Mouse (Mus musculus) G1E (cell line): ENCODE measurements around the gene 6030458C11Rik. TPM values are rescaled to one million over a fixed set of nuclear protein-coding genes. Genes with fewer than 3 reads are reported as not detected.

Source experiments
- ATAC-seq: 2 replicates; pipeline ENCODE4 v1.8.0; 2016; ENCODE audit warnings: mild to moderate bottlenecking; ENCODE audit not compliant: insufficient number of reproducible peaks, poor library complexity, low FRiP score, severe bottlenecking; ENCODE audit errors: extremely low read depth
- DNase-seq: peaks from one replicate; pipeline ENCODE4 v3.0.0; 2012; ENCODE audit warnings: low spot score
- H3K27me3 ChIP-seq: 2 replicates; pipeline ENCODE4 v1.6.1; 2012; ENCODE audit warnings: mild to moderate bottlenecking, low read length, inconsistent platforms; ENCODE audit not compliant: insufficient read depth
- H3K36me3 ChIP-seq: replicated peaks from 2 replicates; pipeline ENCODE3; 2012; ENCODE audit warnings: mild to moderate bottlenecking, inconsistent platforms
- H3K4me1 ChIP-seq: 2 replicates; pipeline ENCODE4 v1.6.1; 2012; ENCODE audit warnings: low read depth, low read length, inconsistent platforms, mixed read lengths; ENCODE audit not compliant: insufficient read depth
- H3K4me3 ChIP-seq: 2 replicates; pipeline ENCODE4 v1.5.1; 2012; ENCODE audit warnings: low read depth, mild to moderate bottlenecking, inconsistent platforms, low read length, moderate library complexity, mixed read lengths
- H3K9me3 ChIP-seq: replicated peaks from 2 replicates; pipeline ENCODE4 v1.6.1; 2012; ENCODE audit warnings: inconsistent platforms
- CTCF ChIP-seq: IDR thresholded peaks from 2 replicates; pipeline ENCODE4 v1.5.1; 2012; ENCODE audit warnings: low read depth, low read length, inconsistent platforms, mixed read lengths
- GATA1 ChIP-seq: IDR thresholded peaks from 2 replicates; pipeline ENCODE4 v1.6.1; 2012; ENCODE audit warnings: borderline replicate concordance, low read length, inconsistent platforms, mixed read lengths
- GATA2 ChIP-seq: IDR thresholded peaks from 2 replicates; pipeline ENCODE4 v1.6.1; 2012; ENCODE audit warnings: low read depth, low read length, inconsistent platforms, borderline replicate concordance
- POLR2AphosphoS5 ChIP-seq: IDR thresholded peaks from 2 replicates; pipeline ENCODE4 v1.6.1; 2012; ENCODE audit warnings: low read depth, low read length, inconsistent platforms; ENCODE audit not compliant: insufficient replicate concordance
- TAL1 ChIP-seq: conservative IDR thresholded peaks from 2 replicates; pipeline ENCODE4 v1.6.1; 2012; ENCODE audit warnings: low read depth, low read length, inconsistent platforms, mixed read lengths
- polyA plus RNA-seq: library from polyadenylated mRNA; stranded (reverse); fragments of >175 nt; gene quantifications from 2 replicates; pipeline ENCODE4 v1.2.3, GENCODE M21; 2012
- total RNA-seq, 2 experiments: library from RNA; stranded (forward) in 1 of 2; stranded (reverse) in 1 of 2; fragments of 200-1000 nt in 1 of 2; fragments of >200 nt in 1 of 2; fragmentation: Nextera tagmentation in 1 of 2; gene quantifications; 2 replicates each; pipeline ENCODE4 v1.2.3; 2014 to 2017

6030458C11Rik gene
- total RNA-seq (2014; fragmentation: Nextera tagmentation) (67.4 and 79.3 TPM in 2 replicates), total RNA-seq (2017) (54.4 and 57.8 TPM in 2 replicates), polyA plus RNA-seq (13.8 and 16.7 TPM in 2 replicates)

- TF ChIP-seq CTCF = no peak
- no peak for TF ChIP-seq GATA1
- TF ChIP-seq TAL1 = no peak
- TF ChIP-seq GATA2 = no peak
- TF ChIP-seq POLR2AphosphoS5 = no peak
- DNase-seq (peak; percentile 95), ATAC-seq (peak; percentile 99)
- Histone ChIP-seq H3K27me3 (no peaks in the 10 kb centered on the region), H3K9me3 (no peaks in the 10 kb centered on the region), H3K4me1 (peaks cover 46% of the 10 kb centered on the region), H3K4me3 (peak within 1 kb of the TSS; percentile 99), H3K36me3 (peaks cover 70% of the 10 kb centered on the region)
Measured at GRCm38 (mm10) chr15:12824197-12824952, at the start of gene 6030458C11Rik, which contains the start of gene Drosha. Gene 6030458C11Rik, minus strand, starts transcription at chr15:12824649. Gene Drosha, plus strand, starts transcription at chr15:12824815.

GRCm38 (mm10) chr15:12867269-12867668 lies 42.8 kb upstream of the 6030458C11Rik start:
- Histone ChIP-seq H3K36me3 (peaks cover 74% of the 10 kb centered on the region), H3K9me3 (no peaks in the 10 kb centered on the region), H3K4me3 (no peak overlapping the region), H3K4me1 (peaks cover 36% of the 10 kb centered on the region), H3K27me3 (no peaks in the 10 kb centered on the region)
- TF ChIP-seq GATA1 (no peak), TAL1 (peak; percentile 19; the same call in 1 of the 2 replicates)
- no peak for ATAC-seq
- DNase-seq = no peak

- Histone ChIP-seq H3K27me3 (no peaks in the 10 kb centered on the region), H3K4me1 (peaks cover 40% of the 10 kb centered on the region), H3K9me3 (no peaks in the 10 kb centered on the region), H3K4me3 (peak overlapping the region; percentile 27; the same call in 1 of the 2 replicates), H3K36me3 (peaks cover 76% of the 10 kb centered on the region)
- DNase-seq (peak; percentile 9), ATAC-seq (peak; percentile 66)
- TF ChIP-seq TAL1 (no peak), CTCF (no peak), GATA1 (no peak), POLR2AphosphoS5 (no peak), GATA2 (no peak)
Measured at GRCm38 (mm10) chr15:12865595-12866314, 41.3 kb upstream of the 6030458C11Rik start.

- ATAC-seq = no peak
- H3K36me3 ChIP-seq = peaks cover 81% of the 10 kb centered on the region
Measured at GRCm38 (mm10) chr15:12863669-12864068, 39.2 kb upstream of the 6030458C11Rik start.

GRCm38 (mm10) chr15:12862061-12862460 lies 37.6 kb upstream of the 6030458C11Rik start:
- no peaks in the 10 kb centered on the region for H3K27me3 ChIP-seq
- H3K36me3 ChIP-seq = peaks cover 80% of the 10 kb centered on the region
- DNase-seq (no peak), ATAC-seq (no peak)
- no peak overlapping the region for H3K4me3 ChIP-seq
- no peak for TF ChIP-seq GATA1
- TF ChIP-seq GATA2 = no peak
- TF ChIP-seq POLR2AphosphoS5 = no peak
- no peak for TF ChIP-seq TAL1
- no peak for TF ChIP-seq CTCF
- H3K9me3 ChIP-seq = no peaks in the 10 kb centered on the region
- peaks cover 64% of the 10 kb centered on the region for H3K4me1 ChIP-seq

More at GRCm38 (mm10) chr15:12863669-12864068, 39.2 kb upstream of the 6030458C11Rik start:
- no peak for DNase-seq
- no peaks in the 10 kb centered on the region for H3K9me3 ChIP-seq
- H3K4me3 ChIP-seq = no peak overlapping the region
- TF ChIP-seq GATA2 = no peak
- TF ChIP-seq GATA1 = no peak
- no peak for TF ChIP-seq CTCF
- TF ChIP-seq POLR2AphosphoS5 = no peak
- no peak for TF ChIP-seq TAL1
- no peaks in the 10 kb centered on the region for H3K27me3 ChIP-seq
- H3K4me1 ChIP-seq = peaks cover 56% of the 10 kb centered on the region

GRCm38 (mm10) chr15:12858645-12859044 lies 34.2 kb upstream of the 6030458C11Rik start:
- Histone ChIP-seq H3K9me3 (no peaks in the 10 kb centered on the region), H3K4me3 (no peak overlapping the region), H3K27me3 (no peaks in the 10 kb centered on the region), H3K36me3 (peaks cover 90% of the 10 kb centered on the region), H3K4me1 (peaks cover 60% of the 10 kb centered on the region)
- ATAC-seq = no peak
- no peak for TF ChIP-seq CTCF
- no peak for TF ChIP-seq TAL1
- TF ChIP-seq POLR2AphosphoS5 = no peak
- no peak for TF ChIP-seq GATA2
- TF ChIP-seq GATA1 = no peak
- no peak for DNase-seq
